Mouse (Mus musculus): ENCODE results near the gene Zeb2.

Zeb2 gene

GRCm38 (mm10) chr2:45101586-45101985 lies 15.6 kb downstream of the Zeb2 start:
- in situ Hi-C loops (cut with MboI; ENCODE audit: low pct_unique_long_range_greater_than_20kb in 1 of 2, low sequenced_read_pairs in 2 of 2, unreplicated experiment in 1 of 2): no loop called here

- in situ Hi-C loops (cut with MboI; ENCODE audit: low pct_unique_long_range_greater_than_20kb in 1 of 2, low sequenced_read_pairs in 2 of 2, unreplicated experiment in 1 of 2): no loop called here
Measured at GRCm38 (mm10) chr2:45101040-45101439, 16.2 kb downstream of the Zeb2 start.

- in situ Hi-C loops (cut with MboI; ENCODE audit: low pct_unique_long_range_greater_than_20kb in 1 of 2, low sequenced_read_pairs in 2 of 2, unreplicated experiment in 1 of 2): no loop called here
Measured at GRCm38 (mm10) chr2:45100628-45101027, 16.6 kb downstream of the Zeb2 start.

GRCm38 (mm10) chr2:45100017-45100416 lies 17.2 kb downstream of the Zeb2 start:
- in situ Hi-C loops (cut with MboI; ENCODE audit: low pct_unique_long_range_greater_than_20kb in 1 of 2, low sequenced_read_pairs in 2 of 2, unreplicated experiment in 1 of 2): no loop called here

GRCm38 (mm10) chr2:45099081-45099480 lies 18.1 kb downstream of the Zeb2 start:
- in situ Hi-C loops (cut with MboI; ENCODE audit: low pct_unique_long_range_greater_than_20kb in 1 of 2, low sequenced_read_pairs in 2 of 2, unreplicated experiment in 1 of 2): no loop called here

GRCm38 (mm10) chr2:45097969-45098368 lies 19.2 kb downstream of the Zeb2 start:
- in situ Hi-C loops (cut with MboI; ENCODE audit: low pct_unique_long_range_greater_than_20kb in 1 of 2, low sequenced_read_pairs in 2 of 2, unreplicated experiment in 1 of 2): no loop called here

- in situ Hi-C loops (cut with MboI; ENCODE audit: low pct_unique_long_range_greater_than_20kb in 1 of 2, low sequenced_read_pairs in 2 of 2, unreplicated experiment in 1 of 2): no loop called here
Measured at GRCm38 (mm10) chr2:45096638-45097247, 20.5 kb downstream of the Zeb2 start.

GRCm38 (mm10) chr2:45095825-45096224 lies 21.4 kb downstream of the Zeb2 start:
- in situ Hi-C loops (cut with MboI; ENCODE audit: low pct_unique_long_range_greater_than_20kb in 1 of 2, low sequenced_read_pairs in 2 of 2, unreplicated experiment in 1 of 2): no loop called here

- in situ Hi-C loops (cut with MboI; ENCODE audit: low pct_unique_long_range_greater_than_20kb in 1 of 2, low sequenced_read_pairs in 2 of 2, unreplicated experiment in 1 of 2): no loop called here
Measured at GRCm38 (mm10) chr2:45094371-45094967, 22.7 kb downstream of the Zeb2 start.

- in situ Hi-C loops (cut with MboI; ENCODE audit: low pct_unique_long_range_greater_than_20kb in 1 of 2, low sequenced_read_pairs in 2 of 2, unreplicated experiment in 1 of 2): no loop called here
Measured at GRCm38 (mm10) chr2:45093479-45093878, 23.7 kb downstream of the Zeb2 start.

- in situ Hi-C loops (cut with MboI; ENCODE audit: low pct_unique_long_range_greater_than_20kb in 1 of 2, low sequenced_read_pairs in 2 of 2, unreplicated experiment in 1 of 2): no loop called here
Measured at GRCm38 (mm10) chr2:45092654-45093053, 24.5 kb downstream of the Zeb2 start.

- in situ Hi-C loops (cut with MboI; ENCODE audit: low pct_unique_long_range_greater_than_20kb in 1 of 2, low sequenced_read_pairs in 2 of 2, unreplicated experiment in 1 of 2): no loop called here
Measured at GRCm38 (mm10) chr2:45090529-45091297, 26.5 kb downstream of the Zeb2 start.

GRCm38 (mm10) chr2:45089251-45089530 lies 28.0 kb downstream of the Zeb2 start:
- in situ Hi-C loops (cut with MboI; ENCODE audit: low pct_unique_long_range_greater_than_20kb in 1 of 2, low sequenced_read_pairs in 2 of 2, unreplicated experiment in 1 of 2): no loop called here

- in situ Hi-C loops (cut with MboI; ENCODE audit: low pct_unique_long_range_greater_than_20kb in 1 of 2, low sequenced_read_pairs in 2 of 2, unreplicated experiment in 1 of 2): no loop called here
Measured at GRCm38 (mm10) chr2:45088435-45089250, 28.6 kb downstream of the Zeb2 start.

GRCm38 (mm10) chr2:45087208-45087607 lies 30.0 kb downstream of the Zeb2 start:
- in situ Hi-C loops (cut with MboI; ENCODE audit: low pct_unique_long_range_greater_than_20kb in 1 of 2, low sequenced_read_pairs in 2 of 2, unreplicated experiment in 1 of 2): no loop called here

- in situ Hi-C loops (cut with MboI; ENCODE audit: low pct_unique_long_range_greater_than_20kb in 1 of 2, low sequenced_read_pairs in 2 of 2, unreplicated experiment in 1 of 2): no loop called here
Measured at GRCm38 (mm10) chr2:45085653-45086052, 31.5 kb downstream of the Zeb2 start.

- in situ Hi-C loops (cut with MboI; ENCODE audit: low pct_unique_long_range_greater_than_20kb in 1 of 2, low sequenced_read_pairs in 2 of 2, unreplicated experiment in 1 of 2): no loop called here
Measured at GRCm38 (mm10) chr2:45083042-45083441, 34.2 kb downstream of the Zeb2 start.

- in situ Hi-C loops (cut with MboI; ENCODE audit: low pct_unique_long_range_greater_than_20kb in 1 of 2, low sequenced_read_pairs in 2 of 2, unreplicated experiment in 1 of 2): no loop called here
Measured at GRCm38 (mm10) chr2:45081559-45081958, 35.6 kb downstream of the Zeb2 start.

GRCm38 (mm10) chr2:45077938-45078487 lies 39.2 kb downstream of the Zeb2 start:
- in situ Hi-C loops (cut with MboI; ENCODE audit: low pct_unique_long_range_greater_than_20kb in 1 of 2, low sequenced_read_pairs in 2 of 2, unreplicated experiment in 1 of 2): no loop called here
